Mouse (Mus musculus) stomach, postnatal 0 days (tissue): ENCODE measurements around the gene Slc24a3. TPM values are rescaled to one million over a fixed set of nuclear protein-coding genes. Genes with fewer than 3 reads are reported as not detected.

Experiments
- ATAC-seq: fragments of 200-750 bp; cut with Nextera tagmentation; 2 replicates; pipeline ENCODE4 v1.8.0; 2017; ENCODE audit not compliant: low FRiP score, low TSS enrichment
- DNase-seq: peaks from one replicate; pipeline ENCODE4 v3.0.0-alpha.2; 2016; ENCODE audit warnings: low spot score
- H3K27ac ChIP-seq: fragments of 300-500 bp; sonication (generic); replicated peaks from 2 replicates; pipeline ENCODE4 v1.5.1; 2014; ENCODE audit warnings: mild to moderate bottlenecking, control low read depth
- H3K27me3 ChIP-seq: fragments of 300-500 bp; sonication (generic); 2 replicates; pipeline ENCODE4 v1.6.1; 2014; ENCODE audit warnings: low read length; ENCODE audit not compliant: control insufficient read depth, insufficient read depth
- H3K36me3 ChIP-seq: fragments of 300-500 bp; sonication (generic); 2 replicates; pipeline ENCODE4 v1.6.1; 2014; ENCODE audit warnings: low read length, mixed read lengths; ENCODE audit not compliant: control insufficient read depth, insufficient read depth
- H3K4me1 ChIP-seq: fragments of 300-500 bp; sonication (generic); replicated peaks from 2 replicates; pipeline ENCODE4 v1.6.1; 2014; ENCODE audit warnings: antibody characterized with exemption; ENCODE audit not compliant: control insufficient read depth, insufficient read depth
- H3K4me2 ChIP-seq: fragments of 300-500 bp; sonication (generic); replicated peaks from 2 replicates; pipeline ENCODE4 v1.6.1; 2014; ENCODE audit warnings: low read depth, mild to moderate bottlenecking, control low read depth, moderate library complexity
- H3K4me3 ChIP-seq: fragments of 300-500 bp; sonication (generic); 2 replicates; pipeline ENCODE4 v1.5.1; 2014; ENCODE audit warnings: low read depth, low read length, control low read depth
- H3K9ac ChIP-seq: fragments of 300-500 bp; sonication (generic); 2 replicates; pipeline ENCODE4 v1.6.1; 2014; ENCODE audit warnings: mild to moderate bottlenecking, low read length, control low read depth, mixed read lengths
- H3K9me3 ChIP-seq: fragments of 300-500 bp; sonication (generic); 2 replicates; pipeline ENCODE4 v1.6.1; 2016; ENCODE audit warnings: low read length; ENCODE audit not compliant: control insufficient read depth
- CTCF ChIP-seq: IDR thresholded peaks from 2 replicates; pipeline ENCODE4 v1.5.1; 2016; ENCODE audit warnings: antibody characterized with exemption, low read depth, mild to moderate bottlenecking, moderate library complexity
- EP300 ChIP-seq: optimal IDR thresholded peaks from 2 replicates; pipeline ENCODE3; 2016; ENCODE audit warnings: antibody characterized with exemption
- WGBS: fragments of 180-500 bp; shearing (Covaris S2); extraction: QIAGEN DNeasy Blood & Tissue Kit; methylation state at CpG from one replicate; pipeline ENCODE4 v1.1.7; 2014; 5-methylcytosine and 5-hydroxymethylcytosine counted together
- polyA plus RNA-seq: library from polyadenylated mRNA; unstranded; fragments of >200 nt; fragmentation: Nextera tagmentation; extraction: Ambion mirVana; gene quantifications from 2 replicates; pipeline ENCODE4 v1.2.1, GENCODE M21; 2015

The Slc24a3 gene
- polyA plus RNA-seq, 1 experiment from 2014 or later: 5.7 TPM

DNA sequence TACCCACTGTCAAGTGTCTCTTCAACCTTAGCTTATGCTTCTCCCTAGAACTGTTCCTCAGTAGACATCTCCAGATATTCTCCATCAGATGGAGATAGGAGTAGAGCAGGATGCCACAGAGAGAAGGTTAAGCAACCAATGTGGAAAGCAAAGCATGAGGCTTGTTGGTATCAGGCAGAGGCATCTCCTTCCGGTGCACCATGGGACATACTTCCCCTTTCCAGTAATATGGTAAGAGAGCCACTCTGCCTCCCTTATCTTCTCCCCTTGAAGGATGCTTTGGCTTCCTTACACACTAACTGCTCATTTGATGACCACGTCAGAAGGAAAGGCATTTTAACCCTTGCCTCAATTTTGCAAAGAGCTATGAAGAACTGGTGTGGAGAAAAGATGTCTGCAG lies 21.3 kb downstream of the Slc24a3 start:
- H3K4me1 ChIP-seq: no peaks in the 10 kb centered on the region

GRCm38 (mm10) chr2:145196043-145196442 lies 28.5 kb downstream of the Slc24a3 start:
- H3K4me1 ChIP-seq: no peaks in the 10 kb centered on the region
- no peaks in the 10 kb centered on the region for H3K27me3 ChIP-seq
- no peak overlapping the region for H3K27ac ChIP-seq
- no peaks in the 10 kb centered on the region for H3K36me3 ChIP-seq
- no peak for ATAC-seq
- H3K4me2 ChIP-seq: no peak overlapping the region
- no peak overlapping the region for H3K4me3 ChIP-seq
- WGBS: 54% methylated on average over 3 of the region's 3 CpGs
- no peak for DNase-seq
- H3K9me3 ChIP-seq: no peaks in the 10 kb centered on the region
- no peak overlapping the region for H3K9ac ChIP-seq
- TF ChIP-seq EP300 (no peak), CTCF (no peak)

More for the DNA sequence above, 21.3 kb downstream of the Slc24a3 start:
- no peak for DNase-seq
- 64% methylated on average over 2 of the region's 2 CpGs for WGBS
- no peaks in the 10 kb centered on the region for H3K36me3 ChIP-seq
- no peak overlapping the region for H3K4me3 ChIP-seq
- H3K4me2 ChIP-seq: no peak overlapping the region
- TF ChIP-seq EP300 (no peak), CTCF (no peak)
- H3K27me3 ChIP-seq: no peaks in the 10 kb centered on the region
- H3K27ac ChIP-seq: no peak overlapping the region
- no peak overlapping the region for H3K9ac ChIP-seq
- no peaks in the 10 kb centered on the region for H3K9me3 ChIP-seq
- ATAC-seq: no peak

DNA sequence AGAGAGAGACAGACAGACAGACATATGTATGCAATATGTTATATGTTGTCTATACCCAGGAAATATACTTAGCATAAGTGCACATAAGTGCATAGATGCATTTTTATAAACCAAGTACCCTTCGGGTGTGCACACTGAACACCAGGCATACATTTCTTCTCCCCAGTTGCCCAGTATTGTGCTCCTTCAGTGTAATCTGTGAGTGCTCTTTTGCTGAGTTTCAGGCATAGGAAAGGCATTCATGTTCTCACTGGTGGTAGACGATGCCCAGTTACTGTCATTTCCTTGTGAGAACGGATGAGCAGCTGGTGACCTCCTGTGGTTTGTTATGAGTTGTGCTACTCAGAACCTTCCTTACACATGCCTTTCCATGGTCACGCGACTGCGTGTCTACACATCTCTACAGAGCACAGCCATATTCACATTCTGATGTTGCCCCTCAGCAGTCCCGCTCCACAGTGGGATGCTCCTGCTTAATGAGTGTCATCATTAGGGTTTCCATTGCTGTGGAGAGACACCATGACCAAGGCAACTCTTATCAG lies 29.0 kb downstream of the Slc24a3 start:
- ATAC-seq: no peak
- no peak overlapping the region for H3K4me3 ChIP-seq
- H3K4me1 ChIP-seq: no peaks in the 10 kb centered on the region
- H3K9me3 ChIP-seq: no peaks in the 10 kb centered on the region
- 88% methylated on average over 7 of the region's 7 CpGs for WGBS
- TF ChIP-seq EP300 (no peak), CTCF (peak; percentile 27)
- no peaks in the 10 kb centered on the region for H3K27me3 ChIP-seq
- no peaks in the 10 kb centered on the region for H3K36me3 ChIP-seq
- no peak overlapping the region for H3K9ac ChIP-seq
- H3K4me2 ChIP-seq: no peak overlapping the region
- DNase-seq: no peak
- no peak overlapping the region for H3K27ac ChIP-seq

DNA sequence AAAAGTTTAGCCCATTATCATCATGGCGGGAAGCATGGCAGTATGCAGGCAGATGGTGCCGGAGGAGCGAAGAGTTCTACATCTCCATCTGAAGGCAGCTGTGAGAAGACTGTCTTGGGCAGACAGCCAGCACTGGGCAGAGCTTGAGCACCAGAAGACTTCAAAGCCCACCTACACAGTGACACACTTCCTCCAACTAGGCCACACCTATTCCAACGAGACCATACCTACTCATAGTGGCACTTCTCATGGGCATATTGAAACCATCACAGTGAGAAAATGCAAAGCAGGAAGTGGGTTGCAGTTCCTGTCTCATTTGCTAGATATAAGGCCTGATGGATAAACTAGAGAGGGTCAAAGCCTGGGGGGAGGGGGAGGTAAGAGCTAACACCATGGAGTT lies 29.5 kb downstream of the Slc24a3 start:
- Histone ChIP-seq H3K36me3 (no peaks in the 10 kb centered on the region), H3K27ac (no peak overlapping the region), H3K9ac (no peak overlapping the region), H3K4me1 (no peaks in the 10 kb centered on the region), H3K9me3 (no peaks in the 10 kb centered on the region), H3K27me3 (no peaks in the 10 kb centered on the region), H3K4me2 (no peak overlapping the region), H3K4me3 (no peak overlapping the region)
- no peak for DNase-seq
- TF ChIP-seq EP300 (no peak), CTCF (no peak)
- WGBS: 90% methylated on average over 4 of the region's 4 CpGs
- ATAC-seq: no peak

DNA sequence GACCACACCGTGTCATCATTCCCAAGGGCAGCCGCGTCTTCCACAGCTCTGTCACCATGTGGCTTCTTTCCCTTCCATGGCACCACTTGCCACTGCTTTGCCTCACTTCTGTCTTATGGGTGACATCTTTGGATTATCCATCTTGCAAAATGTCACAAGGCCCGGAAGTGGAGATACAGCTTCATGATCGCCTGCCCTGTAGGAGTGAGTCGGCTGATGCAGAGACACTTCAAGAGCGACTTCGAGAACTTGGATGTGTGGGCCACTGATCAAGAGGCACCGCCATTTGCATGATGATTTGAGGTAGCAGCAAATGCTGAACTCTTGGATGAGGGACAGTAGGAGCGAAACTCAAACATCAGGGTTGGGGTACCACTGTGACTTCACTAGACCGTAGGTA lies 46.0 kb downstream of the Slc24a3 start:
- Histone ChIP-seq H3K4me2 (no peak overlapping the region), H3K4me1 (no peaks in the 10 kb centered on the region), H3K27me3 (no peaks in the 10 kb centered on the region), H3K9me3 (no peaks in the 10 kb centered on the region), H3K4me3 (no peak overlapping the region), H3K27ac (no peak overlapping the region), H3K36me3 (no peaks in the 10 kb centered on the region), H3K9ac (no peak overlapping the region)
- ATAC-seq (no peak), DNase-seq (no peak)
- TF ChIP-seq EP300 (no peak), CTCF (no peak)
- WGBS: 95% methylated on average over 11 of the region's 11 CpGs

DNA sequence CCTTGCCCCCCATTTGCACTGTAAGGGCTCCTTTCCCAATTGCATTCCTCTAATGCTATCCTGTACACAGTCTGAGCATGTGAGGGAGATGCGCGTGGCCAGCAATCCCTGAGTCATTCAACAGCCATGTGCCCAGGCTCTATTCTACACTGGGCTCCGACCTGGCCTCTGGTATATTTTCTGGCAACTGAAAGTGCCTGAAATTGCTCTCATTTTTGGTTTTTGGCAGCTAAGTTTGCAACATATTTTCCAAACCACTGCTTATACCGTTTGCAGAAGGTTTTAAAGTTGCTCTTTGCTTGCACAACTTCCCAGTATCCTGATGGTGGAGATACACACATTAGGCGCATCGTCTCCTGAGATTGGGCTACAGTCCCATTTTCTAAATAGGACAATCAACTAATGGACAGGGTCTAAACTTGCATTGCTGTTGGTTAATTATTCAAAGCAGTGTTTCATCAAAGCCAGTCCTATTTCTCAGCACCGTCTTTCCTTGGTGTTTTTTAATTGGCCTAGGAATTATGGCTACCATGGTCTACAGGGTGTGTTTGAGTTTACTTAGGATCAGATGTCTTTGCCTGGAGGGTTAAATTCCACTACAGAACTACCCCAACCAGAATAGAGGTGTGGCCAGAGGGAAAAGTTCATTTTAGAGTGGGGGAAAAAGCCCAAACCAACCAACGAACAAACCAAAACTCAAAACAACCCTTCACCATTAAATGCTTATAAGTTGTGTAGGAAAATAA lies 46.7 kb downstream of the Slc24a3 start:
- no peak for DNase-seq
- TF ChIP-seq CTCF (no peak), EP300 (no peak)
- no peak for ATAC-seq
- Histone ChIP-seq H3K4me3 (no peak overlapping the region), H3K4me2 (no peak overlapping the region), H3K9me3 (no peaks in the 10 kb centered on the region), H3K27ac (no peak overlapping the region), H3K27me3 (no peaks in the 10 kb centered on the region), H3K9ac (no peak overlapping the region), H3K36me3 (no peaks in the 10 kb centered on the region), H3K4me1 (no peaks in the 10 kb centered on the region)
- WGBS: 70% methylated on average over 8 of the region's 8 CpGs
